Mouse (Mus musculus) CD4-positive, CD25-positive, alpha-beta regulatory T cell, adult 2 months (primary cell): ENCODE data around the gene Depdc5.
"Not testable (repeated sequence)": the region's sequence is repeated elsewhere in the genome, so short reads cannot be mapped to it uniquely, and the experiment has no call there.

Source experiments
- DNase-seq: peaks from one replicate; pipeline ENCODE4 v3.0.0-alpha.2; 2012; ENCODE audit warnings: low read depth, low spot score

Depdc5 gene

GRCm38 (mm10) chr5:32863253-32864228 is at the start of gene Depdc5:
Gene Depdc5, plus strand, starts transcription at chr5:32863701.
- peak; percentile 99 for DNase-seq

GRCm38 (mm10) chr5:32815396-32815795 is 48.1 kb upstream of the Depdc5 start:
- no peak for DNase-seq

- no peak for DNase-seq
These were observed 43.0 kb upstream of the Depdc5 start for GRCm38 (mm10) chr5:32820471-32820870.

GRCm38 (mm10) chr5:32827009-32827408 is 36.5 kb upstream of the Depdc5 start, which contains the start of gene Gm20671:
Gene Gm20671, minus strand, starts transcription at chr5:32827109.
- no peak for DNase-seq

- not testable (repeated sequence) for DNase-seq
These were observed 34.7 kb upstream of the Depdc5 start for GRCm38 (mm10) chr5:32828766-32829165.

GRCm38 (mm10) chr5:32830054-32830453 is 33.4 kb upstream of the Depdc5 start:
- DNase-seq = no peak

GRCm38 (mm10) chr5:32834497-32834896 is 29.0 kb upstream of the Depdc5 start:
- DNase-seq = no peak

- no peak for DNase-seq
These were observed 26.5 kb upstream of the Depdc5 start for GRCm38 (mm10) chr5:32836976-32837375.

- no peak for DNase-seq
These were observed 23.5 kb upstream of the Depdc5 start for GRCm38 (mm10) chr5:32840029-32840428.

GRCm38 (mm10) chr5:32849178-32849577 is 14.3 kb upstream of the Depdc5 start:
- no peak for DNase-seq

GRCm38 (mm10) chr5:32849580-32849979 is 13.9 kb upstream of the Depdc5 start:
- DNase-seq = not testable (repeated sequence)

- peak; percentile 9 for DNase-seq
These were observed 11.5 kb upstream of the Depdc5 start for GRCm38 (mm10) chr5:32852026-32852425.

GRCm38 (mm10) chr5:32853731-32854507 is 9.6 kb upstream of the Depdc5 start, which contains the start of gene Prr14l:
Gene Prr14l, minus strand, starts transcription at chr5:32854256.
- peak; percentile 99 for DNase-seq

GRCm38 (mm10) chr5:32854818-32855217 is 8.7 kb upstream of the Depdc5 start:
- DNase-seq = peak; percentile 6

GRCm38 (mm10) chr5:32855274-32855673 is 8.2 kb upstream of the Depdc5 start:
- not testable (repeated sequence) for DNase-seq

GRCm38 (mm10) chr5:32857781-32858220 is 5.7 kb upstream of the Depdc5 start:
- peak; percentile 10 for DNase-seq

- no peak for DNase-seq
These were observed 2.4 kb upstream of the Depdc5 start for GRCm38 (mm10) chr5:32861082-32861481.

- DNase-seq = no peak
These were observed 900 bp upstream of the Depdc5 start for GRCm38 (mm10) chr5:32862469-32863132.

GRCm38 (mm10) chr5:32869389-32870024 is 6.0 kb downstream of the Depdc5 start:
- no peak for DNase-seq

GRCm38 (mm10) chr5:32872346-32872745 is 8.8 kb downstream of the Depdc5 start:
- DNase-seq = no peak

GRCm38 (mm10) chr5:32886739-32887138 is 23.2 kb downstream of the Depdc5 start:
- DNase-seq = no peak
